Mouse (Mus musculus) thymus, postnatal 36 days (tissue): ENCODE measurements around the gene Ptprz1.

ENCODE experiments used
- DNase-seq, 2 experiments: peaks; one replicate each; pipeline ENCODE4 v3.0.0; 2022; ENCODE audit warnings: mixed read lengths in 2 of 2

The Ptprz1 gene

DNA sequence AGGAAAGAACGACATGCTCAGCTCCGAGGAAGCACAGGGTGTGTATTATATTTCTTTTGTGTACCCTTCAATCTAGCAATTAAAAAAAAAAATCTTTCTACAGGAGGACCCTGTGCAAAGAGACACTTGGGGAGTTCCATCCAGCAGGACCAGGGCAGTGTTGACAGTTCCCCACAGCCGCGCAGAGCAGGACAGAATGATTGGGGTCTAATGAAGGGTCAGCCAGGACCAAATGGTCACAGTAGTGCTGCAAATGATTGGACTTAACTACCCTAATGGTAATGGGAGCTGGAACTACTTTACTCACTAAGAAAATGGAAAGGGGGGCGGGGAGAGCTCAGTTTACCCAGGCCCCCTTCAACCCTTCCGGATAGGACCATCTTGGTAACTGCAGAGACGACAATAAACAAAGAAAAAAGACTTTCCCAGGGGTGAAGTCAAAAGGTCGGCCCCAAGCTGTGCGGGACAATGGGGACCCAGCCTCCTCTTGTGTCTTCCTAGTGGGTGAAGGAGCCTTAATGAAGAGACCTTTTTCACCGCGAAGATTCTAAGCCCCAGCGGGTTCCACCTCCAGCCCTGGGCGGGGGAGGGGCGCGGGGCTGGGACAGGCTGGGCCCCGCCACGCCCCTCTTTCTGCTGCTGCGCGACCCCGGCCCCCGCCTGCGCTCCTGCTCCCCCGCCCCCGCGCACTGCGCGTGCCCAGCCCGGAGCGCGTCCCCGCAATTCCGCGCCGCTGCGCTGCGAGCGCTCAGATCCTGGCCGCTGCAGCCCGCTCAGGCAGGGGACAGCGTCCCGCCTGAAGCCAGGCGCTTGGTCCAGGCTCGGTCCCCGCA is at the start of gene Ptprz1:
TSS of gene Ptprz1 (plus strand) at position 722 of the 833 bp plus-strand sequence.
- peak in 1 of 2 experiments; percentile 10 for DNase-seq

DNA sequence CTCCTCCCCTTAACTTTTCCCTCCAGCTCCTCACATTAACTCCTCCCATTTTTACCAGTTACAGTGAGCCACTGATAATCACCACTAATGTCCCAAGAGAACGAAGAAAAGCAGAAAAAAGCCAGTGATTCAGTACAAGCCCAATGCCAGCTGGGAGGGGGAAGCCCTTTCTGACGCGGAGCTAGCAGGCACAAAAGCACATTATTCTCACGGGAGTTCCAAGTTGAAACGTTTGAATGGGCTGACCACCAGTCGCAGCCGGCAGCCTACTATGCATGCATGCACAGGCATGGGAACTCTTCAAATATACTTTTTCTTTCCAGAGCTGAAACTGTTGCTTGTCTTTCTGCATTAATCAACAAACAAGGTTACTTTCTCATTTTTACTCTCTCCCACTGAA is 41.7 kb upstream of the Ptprz1 start:
- no peak for DNase-seq

DNA sequence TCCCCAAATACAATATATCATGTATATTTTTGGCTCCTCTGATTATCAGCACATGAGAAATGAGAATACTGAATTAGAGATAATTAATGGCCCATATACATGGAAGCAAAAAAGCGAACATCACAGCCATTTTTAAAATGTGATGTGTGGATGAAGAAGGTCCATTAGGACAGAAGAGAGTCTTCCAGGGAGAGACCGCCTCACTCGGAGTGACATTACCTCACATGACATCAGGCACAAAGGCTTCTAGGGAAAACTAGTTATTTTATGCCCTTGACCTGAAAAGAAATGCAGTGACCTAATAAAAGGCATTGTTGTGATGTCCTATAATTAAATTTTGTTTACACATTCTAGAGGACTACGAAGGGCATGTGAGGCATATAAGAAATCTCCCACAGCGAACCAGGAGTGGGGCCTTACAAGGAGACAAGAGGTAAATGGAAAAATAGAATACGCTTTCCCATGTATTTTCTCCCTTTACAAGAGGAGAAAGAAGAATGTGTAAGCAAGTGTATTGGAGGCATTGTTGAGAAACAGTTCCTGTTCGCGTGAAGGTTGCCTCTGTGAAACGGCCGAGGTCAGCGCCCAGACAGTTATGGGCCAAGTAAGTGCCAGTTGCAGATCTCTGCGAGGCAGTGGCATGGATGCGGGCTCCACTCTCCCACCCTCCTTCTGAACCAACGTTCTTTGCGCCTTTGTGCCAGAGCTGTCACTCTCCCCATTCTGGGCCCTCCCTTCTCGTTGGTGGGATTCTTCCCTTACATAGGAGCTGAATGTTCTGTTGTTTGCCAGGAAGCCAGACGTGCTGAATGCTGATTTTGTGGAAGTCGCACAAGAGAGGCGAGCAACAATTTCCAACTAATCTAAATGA is 41.0 kb upstream of the Ptprz1 start:
- DNase-seq = no peak

DNA sequence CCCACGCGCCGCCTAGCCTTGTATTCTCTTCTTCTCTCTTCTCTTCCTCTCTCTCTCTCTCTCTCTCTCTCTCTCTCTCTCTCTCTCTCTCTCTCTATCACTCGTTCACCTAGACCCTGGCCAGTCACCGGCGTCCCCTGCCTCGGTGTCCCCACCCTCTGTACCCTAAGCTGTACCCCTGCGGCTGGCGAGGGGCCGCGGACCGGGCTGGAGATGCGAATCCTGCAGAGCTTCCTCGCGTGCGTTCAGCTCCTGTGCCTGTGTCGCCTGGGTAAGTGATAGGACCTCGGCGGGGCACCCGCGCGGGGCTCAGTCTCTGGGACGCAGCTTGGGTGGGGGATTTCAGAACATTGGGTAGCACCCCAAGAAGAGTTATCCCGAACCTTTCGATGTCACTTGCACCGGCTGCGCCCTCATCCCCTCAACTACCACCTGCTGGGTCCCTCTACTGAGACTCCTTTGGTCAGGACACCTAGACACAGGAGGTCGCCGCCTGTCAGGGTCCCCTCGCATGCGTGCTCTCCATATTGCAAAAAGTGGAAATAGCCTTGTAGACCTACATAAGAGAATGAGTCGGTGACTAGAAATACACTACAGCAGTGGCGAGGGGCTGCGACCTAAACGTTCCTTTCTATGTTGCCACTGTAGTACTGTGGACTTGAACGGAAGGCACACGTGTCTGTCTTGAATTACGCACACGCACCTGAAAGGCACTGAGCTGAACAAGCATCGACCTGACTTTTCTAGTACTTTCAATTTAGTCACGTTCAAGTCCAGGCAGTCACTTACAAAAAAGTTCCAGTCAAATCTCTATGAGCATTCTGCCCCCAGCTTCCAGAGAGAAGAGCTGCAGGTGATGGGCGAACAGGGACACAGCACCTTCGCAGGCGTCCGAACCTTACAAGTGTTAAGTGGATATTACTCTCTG is 576 bp downstream of the Ptprz1 start:
- DNase-seq = no peak

DNA sequence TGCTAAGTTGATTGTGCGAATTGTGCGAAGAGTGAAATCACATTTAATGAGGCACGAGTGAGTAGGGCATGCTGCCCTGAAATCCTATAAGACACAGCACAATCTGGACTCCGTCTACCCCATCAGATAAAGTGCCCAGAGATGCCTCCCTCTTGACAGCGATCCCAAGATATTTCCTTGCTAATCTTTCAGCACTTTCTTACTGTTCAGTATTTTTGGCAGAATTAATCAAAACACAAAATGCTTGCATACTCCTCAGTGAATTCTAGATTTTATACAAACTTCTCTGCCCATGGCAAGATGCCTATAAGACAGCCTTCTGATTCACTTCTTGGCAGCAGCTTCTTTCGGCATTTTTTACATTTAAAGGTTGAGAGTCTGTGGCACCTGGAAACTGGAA is 12.7 kb downstream of the Ptprz1 start:
- no peak for DNase-seq

DNA sequence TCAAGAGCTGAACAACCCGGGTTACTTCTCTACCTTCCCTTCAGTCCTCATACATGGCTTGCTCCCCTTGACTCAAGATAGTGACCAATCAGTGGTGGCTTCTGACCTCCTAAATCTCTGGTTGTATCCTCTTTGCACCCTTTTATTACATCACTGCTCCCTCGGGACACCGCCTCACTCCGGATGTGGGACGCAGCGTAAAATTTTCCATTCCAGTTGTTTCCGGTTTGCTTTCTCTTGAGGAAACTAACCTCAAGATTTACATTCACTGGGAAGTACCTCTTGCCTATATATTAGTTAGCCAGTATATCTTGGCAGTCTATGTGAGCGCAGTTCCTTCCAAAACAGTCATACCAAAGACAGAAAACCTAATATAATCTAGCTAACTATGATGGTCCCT is 14.0 kb downstream of the Ptprz1 start:
- no peak for DNase-seq

DNA sequence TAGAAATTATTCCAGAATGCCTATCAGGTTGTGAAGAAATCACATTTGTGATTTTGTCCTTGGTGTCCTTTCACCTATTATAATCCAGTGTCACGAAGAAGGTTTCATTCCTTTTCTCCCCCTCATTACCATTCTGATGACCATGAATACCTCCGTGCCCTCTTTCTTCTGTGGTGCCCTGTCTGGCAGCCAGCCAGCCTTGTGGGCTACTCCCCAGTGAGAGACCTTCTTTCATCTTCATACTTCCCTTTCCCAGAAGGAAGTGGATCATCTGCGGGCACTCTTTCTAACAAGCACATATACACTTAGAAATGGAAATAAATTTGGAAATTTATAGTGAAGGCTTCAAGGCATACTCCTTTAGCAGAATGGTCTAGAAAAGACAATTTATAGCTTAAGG is 26.7 kb downstream of the Ptprz1 start:
- no peak for DNase-seq

DNA sequence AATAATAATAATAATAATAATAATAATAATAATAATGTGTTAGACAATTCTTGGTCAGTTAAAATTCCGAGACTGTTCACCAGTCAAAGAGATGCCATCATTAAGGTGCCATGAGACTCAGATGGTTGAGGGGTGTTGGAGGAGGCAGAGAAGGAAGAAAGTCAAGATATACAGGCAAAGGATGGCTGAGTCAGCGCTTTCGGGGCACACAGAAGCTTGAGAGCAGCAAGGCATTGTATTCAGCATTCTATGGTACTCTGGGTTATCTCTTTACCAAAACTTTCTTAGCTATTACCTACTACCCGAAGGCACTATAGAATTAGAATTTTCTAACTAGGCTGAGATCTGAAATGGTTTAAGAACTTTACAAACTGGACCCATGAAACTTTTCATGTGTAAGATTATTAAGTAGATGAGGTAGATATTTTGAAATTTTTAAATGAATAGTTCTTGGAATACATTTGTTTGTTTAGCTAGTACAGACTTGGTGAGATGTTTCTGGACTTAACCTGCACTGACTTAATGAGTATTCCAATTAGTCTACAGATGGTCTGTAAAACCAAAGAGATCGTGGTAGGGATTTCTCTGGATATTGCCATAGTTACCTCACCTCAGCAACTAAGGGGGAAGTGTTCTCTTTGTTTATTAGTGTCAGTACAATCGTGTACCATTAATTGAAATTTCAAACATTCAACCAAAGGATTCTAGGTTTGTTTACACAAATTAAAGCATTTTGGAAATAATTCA is 33.4 kb downstream of the Ptprz1 start:
- DNase-seq = no peak

DNA sequence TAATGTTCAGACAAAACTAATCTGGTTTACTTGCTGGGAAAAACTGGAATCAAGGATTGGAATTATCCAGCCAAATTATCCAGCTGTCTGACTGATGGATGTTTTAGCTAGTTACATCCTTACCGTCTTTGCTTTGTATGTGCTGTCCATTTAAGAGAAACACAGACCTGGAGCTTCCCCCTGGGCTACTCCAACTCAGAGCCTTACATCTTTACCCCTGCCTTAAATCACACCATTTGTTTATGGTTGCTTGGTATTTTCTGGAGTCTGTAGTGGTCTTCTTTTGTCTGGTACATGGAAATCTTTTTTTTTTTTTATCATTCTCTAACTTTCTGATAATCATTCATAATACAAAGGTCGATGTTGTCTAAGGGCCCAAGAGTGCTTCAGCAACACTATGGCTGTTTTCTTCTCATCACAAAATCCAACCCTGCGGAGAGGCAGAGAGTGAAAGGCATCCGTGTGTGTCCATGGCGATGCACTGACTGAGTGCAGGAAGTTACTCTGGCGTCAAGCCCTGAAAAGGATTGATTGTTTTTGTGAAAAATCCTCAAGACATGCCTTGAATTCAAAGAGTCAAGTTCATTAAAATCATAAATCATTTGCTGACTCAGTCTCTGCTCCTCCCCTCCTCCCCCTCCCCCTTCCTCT is 34.1 kb downstream of the Ptprz1 start:
- no peak for DNase-seq

DNA sequence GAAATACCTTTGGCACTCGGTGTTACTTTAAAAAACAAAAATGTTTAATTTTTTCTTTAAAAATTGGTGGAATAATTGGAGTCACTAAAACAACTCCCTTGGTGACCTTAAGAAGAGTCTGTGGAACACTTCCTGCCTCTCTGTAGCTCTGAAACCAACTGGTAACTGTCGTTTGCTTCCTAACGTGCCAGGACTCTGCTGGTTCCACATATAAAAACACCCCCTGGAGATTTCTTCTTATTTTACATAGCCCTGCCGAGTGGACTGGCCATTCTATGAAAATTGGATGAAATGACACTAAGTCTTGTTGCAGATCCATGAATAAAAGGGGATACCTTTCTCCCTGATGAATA is 34.6 kb downstream of the Ptprz1 start:
- no peak for DNase-seq

DNA sequence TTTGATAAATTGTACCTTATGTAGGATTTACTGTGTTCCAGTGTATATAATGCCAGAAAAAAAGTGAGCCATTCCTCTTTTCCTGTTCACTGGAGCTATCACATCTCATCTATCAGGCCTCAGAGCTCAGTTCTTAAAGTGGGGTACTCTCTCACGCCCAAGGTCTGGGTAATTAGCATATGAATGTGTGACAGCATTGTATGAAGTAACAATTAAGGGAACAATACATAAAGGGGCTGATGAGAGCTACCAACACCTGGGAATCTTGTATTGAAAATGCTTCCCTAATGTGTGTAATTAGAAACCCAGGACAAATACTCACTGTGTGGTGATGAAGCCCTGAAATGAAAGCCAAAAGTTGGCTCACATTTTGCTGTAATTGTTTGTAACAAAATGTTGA is 47.6 kb downstream of the Ptprz1 start:
- no peak for DNase-seq

DNA sequence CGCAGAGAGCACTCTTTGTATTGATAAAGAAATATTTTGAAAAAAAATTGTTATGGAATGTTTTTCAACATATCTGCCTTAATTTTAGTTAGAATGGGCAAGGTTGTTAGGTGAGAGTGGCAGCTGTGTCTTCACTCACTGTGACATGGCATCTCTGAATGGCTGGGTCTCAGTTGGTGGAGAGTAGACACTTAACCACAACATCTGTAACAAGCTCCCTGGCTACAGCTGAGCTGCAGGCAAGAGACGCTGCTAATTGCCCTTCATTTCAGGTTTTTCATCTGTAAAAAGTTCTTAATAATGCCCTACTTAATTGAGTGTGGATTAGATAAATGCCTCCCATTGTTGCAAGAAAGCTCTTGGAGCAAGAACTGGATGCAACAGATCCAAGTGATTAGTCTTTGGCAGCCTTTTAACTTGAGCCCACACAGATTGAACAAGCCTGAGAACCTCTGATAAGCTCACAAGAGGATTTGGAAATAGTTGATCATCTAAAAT is 57.5 kb downstream of the Ptprz1 start:
- no peak for DNase-seq

DNA sequence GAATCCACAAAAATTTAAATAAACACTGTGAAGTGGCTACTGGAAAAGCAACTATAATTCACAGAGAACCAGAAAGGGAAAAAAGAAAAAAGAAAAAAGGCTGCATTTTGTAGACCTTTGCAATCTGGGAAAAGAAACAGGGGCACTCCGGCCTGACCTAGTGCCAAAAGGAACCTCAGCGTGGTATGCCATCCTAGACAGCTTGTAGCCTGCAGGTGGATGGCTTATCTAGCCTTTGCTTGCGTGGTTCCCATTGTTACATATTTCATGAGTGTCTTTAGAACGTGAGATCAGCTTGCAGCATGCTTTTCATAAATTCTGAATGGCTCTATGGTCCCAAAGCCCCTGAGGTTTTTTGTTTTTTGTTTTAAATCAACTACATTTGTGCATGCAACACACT is 61.8 kb downstream of the Ptprz1 start:
- DNase-seq = no peak

DNA sequence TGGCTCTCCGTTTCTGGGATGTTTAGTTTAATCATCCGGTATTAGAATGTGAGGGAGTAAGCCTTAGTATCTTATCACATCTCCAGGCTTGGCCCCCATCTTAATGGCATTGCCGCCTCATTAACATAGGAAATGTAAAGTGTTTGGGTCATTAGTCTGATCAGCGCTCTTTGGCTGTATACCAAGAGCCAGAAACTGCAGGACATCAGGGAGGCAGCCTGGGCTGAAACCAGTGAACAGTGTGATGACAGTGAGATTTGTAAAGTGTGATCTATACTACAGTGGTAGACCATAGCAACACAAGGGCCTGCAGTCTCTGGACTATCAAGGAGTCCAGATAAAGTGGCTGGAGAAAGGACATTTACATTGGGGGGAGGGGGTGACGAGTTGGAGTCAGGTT is 62.2 kb downstream of the Ptprz1 start:
- no peak for DNase-seq

DNA sequence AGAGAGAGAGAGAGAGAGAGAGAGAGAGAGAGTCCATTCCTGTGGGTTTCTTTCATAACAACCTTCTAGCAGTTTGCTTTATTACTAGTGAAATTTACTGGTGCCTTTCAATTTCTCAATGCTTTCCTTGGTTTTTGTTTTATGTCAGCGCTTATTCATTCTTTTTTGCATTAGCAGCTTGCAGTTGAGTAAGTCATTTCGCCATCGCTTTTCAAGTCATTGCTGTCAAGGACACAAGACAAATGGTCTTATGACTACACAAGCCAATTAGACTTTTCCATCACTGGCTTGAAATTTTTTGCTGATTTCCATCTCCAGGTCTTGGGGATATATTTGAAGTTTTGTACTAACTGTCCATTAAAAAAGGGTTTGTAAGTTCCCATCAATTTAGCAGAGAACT is 68.9 kb downstream of the Ptprz1 start:
- DNase-seq = no peak

DNA sequence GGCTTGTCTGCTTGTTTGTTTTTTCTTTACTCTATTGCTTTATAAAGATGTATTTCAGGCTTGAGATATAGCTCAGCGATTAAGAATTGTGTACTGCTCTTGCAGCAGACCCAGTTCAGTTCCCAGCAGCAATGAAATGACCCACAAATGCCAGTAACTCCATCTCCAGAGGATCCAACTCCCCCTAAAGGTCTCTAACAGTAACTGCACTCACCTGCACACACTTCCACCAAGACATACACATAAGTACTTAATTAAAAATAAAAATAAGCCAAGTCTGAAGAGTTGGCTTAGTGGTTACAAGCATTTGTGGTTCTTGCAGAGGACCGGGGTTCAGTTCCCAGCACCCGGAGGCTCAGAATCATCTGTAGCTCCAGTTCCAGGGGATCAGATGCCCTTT is 88.1 kb downstream of the Ptprz1 start:
- DNase-seq = no peak

DNA sequence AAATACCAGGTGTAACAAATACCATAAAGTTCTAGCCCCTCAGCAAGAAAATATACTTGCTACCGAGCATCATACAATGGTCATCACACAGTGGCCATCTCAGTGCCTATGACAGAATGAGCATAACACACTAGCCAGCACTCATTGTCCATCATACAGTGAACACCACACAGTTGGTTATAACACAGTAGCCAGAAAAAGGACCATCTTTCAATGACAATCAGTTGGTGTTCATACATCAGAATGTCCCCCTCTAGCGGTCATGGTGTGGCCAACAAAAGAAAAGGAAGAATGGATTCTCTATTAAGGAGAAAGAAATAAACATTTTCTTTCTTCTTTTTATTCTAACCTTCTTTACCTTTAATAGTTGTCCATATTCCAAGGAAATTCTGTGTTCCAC is 92.8 kb downstream of the Ptprz1 start:
- no peak for DNase-seq

DNA sequence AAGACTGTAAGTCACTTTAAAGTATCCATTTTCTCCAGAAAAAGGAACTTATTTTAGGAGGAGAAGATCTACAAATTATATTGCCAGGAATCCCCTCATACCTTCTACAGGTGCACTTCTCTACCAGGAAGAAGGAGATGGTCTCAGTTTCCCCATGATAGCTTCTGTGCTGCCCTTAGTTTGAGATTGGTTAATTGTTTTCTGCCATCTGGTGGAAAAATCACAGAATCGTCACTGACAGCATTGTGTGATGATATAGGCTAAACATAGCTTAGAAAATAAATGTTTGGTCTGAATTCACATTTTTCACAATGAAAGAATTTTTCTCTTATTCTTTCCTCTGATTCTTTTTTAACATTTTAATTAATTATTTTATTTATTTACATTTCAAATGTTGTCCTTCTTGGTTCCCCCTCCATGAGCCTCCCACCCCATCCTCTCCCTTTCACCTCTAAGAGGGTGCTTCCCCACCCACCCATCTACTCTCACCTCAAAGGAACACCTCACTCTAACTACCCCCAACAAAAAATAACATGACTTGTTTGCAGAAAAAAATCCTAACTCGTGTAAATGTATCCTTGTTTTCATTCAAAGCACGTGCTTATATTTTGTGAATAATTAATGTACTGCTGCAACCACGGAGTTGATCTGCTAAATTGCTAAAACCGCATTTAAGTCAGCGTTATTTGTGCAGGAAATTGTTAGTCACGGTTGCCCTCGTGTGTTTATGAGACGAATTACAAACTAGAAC is 108.6 kb downstream of the Ptprz1 start:
- no peak for DNase-seq

DNA sequence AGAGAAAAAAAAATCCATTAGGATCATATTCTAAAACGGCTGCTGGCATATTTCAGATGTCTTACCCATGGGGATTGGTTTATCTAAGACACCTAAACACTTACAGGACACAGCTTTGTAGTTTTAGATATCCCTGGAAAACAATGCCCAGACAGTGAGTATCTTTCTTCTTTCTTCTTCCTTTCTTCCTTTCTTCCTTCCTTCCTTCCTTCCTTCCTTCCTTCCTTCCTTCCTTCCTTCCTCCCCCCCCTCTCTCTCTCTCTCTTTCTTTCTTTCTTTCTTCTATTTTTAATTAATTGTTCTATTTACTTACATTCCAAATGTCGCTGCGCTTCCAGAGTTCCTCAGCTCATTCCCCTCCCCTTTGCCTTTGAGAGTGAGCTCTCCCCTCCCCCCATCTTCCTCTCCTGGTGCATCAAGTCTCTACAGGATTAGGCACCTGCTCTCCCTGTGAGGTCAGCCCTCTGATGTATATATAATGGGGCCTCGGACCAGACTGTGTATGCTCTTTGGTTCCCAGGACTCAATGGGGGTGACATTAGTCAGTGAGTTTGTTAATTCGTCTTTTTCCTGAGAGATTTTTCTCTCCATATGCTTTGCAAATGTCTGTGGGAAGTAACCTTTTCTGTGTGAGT is 109.3 kb downstream of the Ptprz1 start:
- DNase-seq = no peak

DNA sequence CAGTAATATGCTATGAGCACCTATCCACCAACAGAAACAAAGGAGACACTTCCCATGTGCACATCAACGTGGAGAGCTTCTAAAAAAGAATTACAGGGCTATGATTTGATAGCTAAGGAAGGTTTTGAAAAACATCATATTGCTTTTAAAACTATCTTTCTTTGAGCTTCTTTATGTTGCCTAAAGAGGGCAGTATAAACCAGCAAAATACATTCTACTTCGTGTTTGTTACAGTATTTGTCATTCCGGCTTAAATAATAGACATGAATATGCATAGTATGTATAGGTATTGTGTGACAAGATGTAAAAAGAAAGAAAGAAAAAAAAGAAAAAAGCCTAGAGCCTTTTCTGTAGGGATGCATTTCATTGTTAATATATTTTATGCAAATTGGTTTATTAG is 127.8 kb downstream of the Ptprz1 start:
- no peak for DNase-seq
